Mouse (Mus musculus) central nervous system, embryonic 11.5 days (tissue): ENCODE measurements around the gene Olfr514. TPM values are rescaled to one million over a fixed set of nuclear protein-coding genes. Genes with fewer than 3 reads are reported as not detected.

Source experiments
- polyA plus RNA-seq: library from polyadenylated mRNA; depleted of rRNA; stranded (reverse); fragments of >200 nt; gene quantifications from 2 replicates; pipeline ENCODE4 v1.2.3, GENCODE M21; 2012; rRNA removed

Olfr514 gene
- polyA plus RNA-seq = not detected in 2 replicates

GRCm38 (mm10) chr7:108825897-108826296, at the start of gene Olfr514:
Gene Olfr514 (minus strand): TSS chr7:108825997.

GRCm38 (mm10) chr7:108872279-108872678, 46.5 kb upstream of the Olfr514 start, which contains the start of gene Olfr517:
Gene Olfr517 (minus strand): TSS chr7:108872379.

GRCm38 (mm10) chr7:108850429-108850828, 24.6 kb upstream of the Olfr514 start, which contains the start of gene Olfr516:
Gene Olfr516 (minus strand): TSS chr7:108850529.

Other genes with a start within 250 kb of the Olfr514 start
- not detected in 2 replicates for gene Olfr506, start 215.2 kb downstream of the Olfr514 start, polyA plus RNA-seq
- not detected in 2 replicates for gene Olfr507, start 204.2 kb downstream of the Olfr514 start, polyA plus RNA-seq
- gene Olfr508, start 196.0 kb downstream of the Olfr514 start, polyA plus RNA-seq = not detected in 2 replicates
- gene Olfr509, start 174.1 kb downstream of the Olfr514 start, polyA plus RNA-seq = not detected in 2 replicates
- not detected in 2 replicates for gene Olfr510, start 159.6 kb downstream of the Olfr514 start, polyA plus RNA-seq
- not detected in 2 replicates for gene Olfr512, start 112.7 kb downstream of the Olfr514 start, polyA plus RNA-seq
- gene Olfr513, start 75.0 kb downstream of the Olfr514 start, polyA plus RNA-seq = not detected in 2 replicates
- not detected in 2 replicates for gene Olfr516, start 24.5 kb upstream of the Olfr514 start, polyA plus RNA-seq
- gene Olfr517, start 46.4 kb upstream of the Olfr514 start, polyA plus RNA-seq = not detected in 2 replicates
- gene Olfr518, start 59.0 kb upstream of the Olfr514 start, polyA plus RNA-seq = not detected in 2 replicates
- gene Olfr519, start 68.4 kb upstream of the Olfr514 start, polyA plus RNA-seq = not detected in 2 replicates
- 0.08 and 0.11 TPM in 2 replicates for gene Nlrp10, start 104.2 kb upstream of the Olfr514 start, polyA plus RNA-seq
- 97.5 and 138 TPM in 2 replicates for gene Eif3f, start 108.4 kb upstream of the Olfr514 start, polyA plus RNA-seq
- 25.0 and 29.9 TPM in 2 replicates for gene Tub, start 124.3 kb upstream of the Olfr514 start, polyA plus RNA-seq